Mouse (Mus musculus) erythroblast, adult 5-6 weeks (primary cell): ENCODE measurements around the gene Col18a1. TPM values are rescaled to one million over a fixed set of nuclear protein-coding genes. Genes with fewer than 3 reads are reported as not detected.

Experiments
- ATAC-seq: replicated peaks from 2 replicates; pipeline ENCODE4 v1.8.0; 2016; ENCODE audit warnings: moderate number of reproducible peaks, mild to moderate bottlenecking, moderate TSS enrichment, inconsistent platforms; ENCODE audit not compliant: poor library complexity, low FRiP score, severe bottlenecking
- total RNA-seq, 2 experiments: library from RNA; stranded (forward) in 1 of 2; stranded (reverse) in 1 of 2; fragments of 150-400 nt in 1 of 2; fragments of 200-764, 138-1000 nt in 1 of 2; gene quantifications; 2 replicates each; pipeline versions ENCODE4 v1.2.3 to v1.2.4; 2015 to 2017; ENCODE audit warnings: low replicate concordance in 2 of 2

Col18a1 gene
- total RNA-seq (2015; ENCODE audit: low replicate concordance) (not detected in 2 replicates), total RNA-seq (2017; ENCODE audit: low replicate concordance) (under 0.01 TPM in 1 of 2 replicates, not detected in the other)

DNA sequence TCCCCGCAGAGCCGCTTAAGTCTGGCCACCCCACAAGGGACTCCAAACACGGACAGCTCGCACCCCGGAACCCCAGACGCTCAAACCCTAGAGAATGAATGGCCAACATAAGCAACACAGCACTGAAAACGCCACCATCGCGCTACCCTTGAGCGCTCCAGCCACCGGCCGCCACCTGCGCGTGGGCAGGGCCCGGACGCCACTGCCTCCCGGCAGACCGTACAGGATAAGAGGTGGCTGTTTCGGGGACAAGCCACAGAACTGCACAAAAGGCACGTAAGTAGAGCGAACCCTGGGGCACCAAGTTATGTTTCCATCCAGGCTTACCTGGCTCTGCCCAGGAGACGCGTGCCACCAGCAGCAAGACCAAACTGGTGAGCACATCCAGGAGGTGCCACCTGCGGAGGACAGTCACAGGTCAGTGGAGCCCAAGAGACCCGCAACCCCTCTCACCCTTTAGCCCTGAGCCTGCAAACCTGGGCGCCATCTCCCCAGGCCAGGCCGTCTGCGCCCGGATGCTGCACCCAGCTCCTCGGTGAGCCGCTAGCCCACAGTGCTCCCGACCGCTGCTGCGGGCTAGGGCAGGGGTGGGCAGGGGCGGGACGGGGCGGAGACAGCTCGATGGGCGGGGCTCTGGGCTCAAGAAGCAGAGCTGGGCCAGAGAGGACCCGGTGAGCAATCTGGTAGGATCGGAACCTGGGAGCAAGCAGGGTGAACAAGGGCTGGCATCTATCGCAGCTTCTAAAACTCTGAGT lies at the start of gene Col18a1:
Col18a1 (minus strand) TSS at position 586 of the 755 bp plus-strand sequence.
- ATAC-seq: no peak

DNA sequence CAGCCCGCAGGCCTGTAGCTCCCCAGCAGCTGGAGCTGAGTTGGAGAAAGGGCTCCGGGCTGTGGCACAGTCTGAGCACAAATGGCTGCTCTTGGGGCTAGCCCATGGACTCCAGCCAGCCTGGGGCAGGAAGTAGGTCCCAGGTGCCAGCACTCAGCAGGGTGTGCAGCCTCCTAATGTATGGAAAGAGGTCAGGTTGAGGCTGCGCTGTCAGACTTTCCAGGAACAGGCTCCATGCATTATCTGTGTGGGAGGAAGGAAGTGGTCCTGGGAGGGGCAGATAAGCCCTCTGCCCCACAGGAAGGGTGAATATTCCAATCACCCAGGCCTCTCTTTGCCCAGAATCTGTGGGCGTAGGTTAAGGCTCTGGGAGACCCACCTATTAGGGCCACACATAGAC lies 49.3 kb upstream of the Col18a1 start:
- ATAC-seq: no peak

DNA sequence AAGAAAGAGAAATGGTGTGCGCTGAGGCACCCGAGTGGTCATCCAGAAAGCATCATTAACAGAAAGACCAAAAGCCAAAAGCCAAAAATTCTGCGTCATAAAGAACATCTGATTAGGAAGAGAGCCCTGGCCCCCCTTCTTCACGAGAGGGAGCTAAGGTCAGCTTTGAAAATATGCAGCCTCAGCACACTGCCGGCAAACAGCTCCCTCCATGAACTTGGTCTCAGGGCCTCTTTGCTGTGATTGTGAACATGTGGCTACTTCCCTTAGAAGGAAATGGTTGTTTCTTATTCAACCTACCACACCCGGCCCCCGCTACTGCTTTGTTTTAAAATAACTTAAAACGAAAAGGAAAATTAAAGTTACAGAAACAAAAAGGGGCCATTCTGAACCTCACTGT lies 48.2 kb upstream of the Col18a1 start:
- no peak for ATAC-seq

DNA sequence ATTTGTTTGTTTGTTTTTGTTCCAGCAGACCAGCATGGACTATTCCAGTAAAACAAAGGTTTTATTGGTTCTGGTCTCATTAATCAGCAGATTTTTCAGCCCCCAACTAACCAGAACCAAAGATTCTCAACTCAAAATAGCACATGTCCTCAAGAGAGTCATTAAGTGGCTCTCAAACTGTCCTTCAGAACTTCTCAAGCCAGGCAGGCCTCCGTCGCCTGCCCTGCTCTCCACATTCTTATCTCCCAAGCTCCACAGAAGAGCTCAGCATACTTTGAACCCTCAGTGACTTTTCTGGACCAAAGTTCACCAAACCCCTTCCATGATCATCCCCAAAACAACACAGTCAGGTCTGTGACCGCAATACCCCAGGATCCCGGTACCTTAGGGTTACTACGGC lies 47.1 kb upstream of the Col18a1 start:
- ATAC-seq: no peak

DNA sequence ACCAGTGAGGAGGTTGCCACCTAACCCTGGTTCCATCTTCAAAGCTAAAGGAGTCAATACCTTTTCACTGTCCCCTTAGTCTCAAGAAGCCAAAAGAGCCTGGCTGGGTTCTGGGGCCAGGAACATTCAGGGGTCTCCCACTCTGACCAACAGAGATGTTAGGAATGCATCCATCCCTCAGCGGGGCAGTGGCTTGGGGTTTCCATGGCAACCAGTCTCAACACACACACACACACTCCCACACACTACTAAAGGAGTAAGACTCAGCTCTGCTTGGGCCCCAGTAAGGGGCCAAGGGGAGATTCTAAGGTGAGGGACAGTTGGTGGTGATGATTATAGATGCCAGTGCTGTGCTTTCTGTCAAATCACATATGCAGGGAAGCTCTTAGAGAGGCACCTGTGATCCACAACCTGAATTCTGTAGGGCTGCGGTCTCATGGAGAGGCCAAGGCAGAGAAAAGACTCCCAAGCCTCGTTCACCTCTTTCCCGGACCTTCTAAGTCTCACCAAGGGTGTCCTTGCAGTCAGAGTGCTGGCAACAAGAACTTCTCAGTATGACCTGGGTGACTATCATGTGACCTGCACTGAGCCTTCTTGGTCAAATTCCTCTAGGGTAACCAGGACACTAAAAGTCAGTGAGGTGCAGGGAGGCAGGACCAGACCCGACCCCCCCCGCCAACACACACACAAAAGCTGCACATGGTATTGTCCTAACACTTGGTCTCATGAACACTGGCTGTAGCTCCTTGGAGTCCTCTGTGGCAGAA lies 46.2 kb upstream of the Col18a1 start:
- ATAC-seq: no peak

DNA sequence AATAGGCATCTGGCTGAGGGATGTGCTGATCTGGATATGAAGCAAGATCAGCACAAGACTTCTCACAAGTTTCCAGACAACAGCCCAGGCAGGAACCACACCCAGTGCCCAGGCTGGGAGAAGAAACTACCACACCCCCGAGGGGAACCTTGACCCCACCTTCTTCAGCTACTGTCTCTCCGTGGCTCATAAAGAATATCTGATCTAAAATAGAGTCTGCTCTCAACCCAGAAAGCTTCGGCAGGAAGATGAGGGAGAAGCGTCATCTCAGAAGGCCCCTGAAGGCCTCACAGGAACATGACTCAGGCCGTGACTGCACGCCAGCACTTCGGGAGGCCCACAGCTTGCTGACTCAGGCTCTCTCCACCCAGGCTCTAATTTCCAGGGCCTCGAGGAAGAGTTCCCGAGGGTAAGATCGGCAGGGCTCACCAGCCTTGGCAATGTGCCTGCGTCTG lies 44.8 kb upstream of the Col18a1 start:
- ATAC-seq: peak; percentile 90

DNA sequence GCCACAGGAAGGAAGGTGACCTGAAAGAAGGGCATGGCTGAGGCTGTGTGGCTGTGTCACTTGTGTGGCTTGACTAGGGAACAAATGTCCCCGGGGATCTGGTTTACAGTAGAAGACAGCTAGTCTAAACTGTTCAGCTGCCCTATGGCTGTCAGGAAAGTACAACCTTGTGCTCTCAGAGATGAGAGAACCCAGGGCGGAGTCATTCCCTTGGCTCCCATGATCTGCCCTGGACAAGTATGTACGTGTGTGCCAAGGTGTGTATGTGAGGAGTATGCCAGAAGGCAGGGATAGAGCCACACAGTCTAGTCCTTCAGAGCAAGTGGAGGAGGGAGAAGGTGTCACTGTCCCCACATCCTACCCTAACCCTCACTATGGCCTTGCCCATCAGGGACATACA lies 44.3 kb upstream of the Col18a1 start:
- peak; percentile 37 for ATAC-seq

DNA sequence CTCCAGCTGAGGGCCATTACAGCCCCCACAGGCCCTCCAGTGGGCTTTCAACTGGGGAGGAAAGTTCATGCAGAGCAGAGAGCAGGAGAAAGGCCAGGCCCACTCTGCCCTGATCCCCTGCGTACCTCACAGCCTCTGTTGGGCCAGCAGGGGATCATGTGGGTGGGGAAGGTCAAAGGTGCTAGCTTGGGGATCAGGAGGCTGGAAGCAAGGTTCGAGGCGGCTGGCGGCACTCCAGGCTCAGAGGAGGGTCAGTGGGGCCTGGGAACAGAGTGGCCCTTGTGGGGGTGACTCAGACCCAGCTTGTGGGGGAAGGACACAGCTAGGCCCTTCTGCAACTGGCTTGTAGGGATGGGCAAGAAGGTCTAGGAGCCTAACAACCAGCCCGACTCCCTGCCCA lies 42.9 kb upstream of the Col18a1 start:
- no peak for ATAC-seq

DNA sequence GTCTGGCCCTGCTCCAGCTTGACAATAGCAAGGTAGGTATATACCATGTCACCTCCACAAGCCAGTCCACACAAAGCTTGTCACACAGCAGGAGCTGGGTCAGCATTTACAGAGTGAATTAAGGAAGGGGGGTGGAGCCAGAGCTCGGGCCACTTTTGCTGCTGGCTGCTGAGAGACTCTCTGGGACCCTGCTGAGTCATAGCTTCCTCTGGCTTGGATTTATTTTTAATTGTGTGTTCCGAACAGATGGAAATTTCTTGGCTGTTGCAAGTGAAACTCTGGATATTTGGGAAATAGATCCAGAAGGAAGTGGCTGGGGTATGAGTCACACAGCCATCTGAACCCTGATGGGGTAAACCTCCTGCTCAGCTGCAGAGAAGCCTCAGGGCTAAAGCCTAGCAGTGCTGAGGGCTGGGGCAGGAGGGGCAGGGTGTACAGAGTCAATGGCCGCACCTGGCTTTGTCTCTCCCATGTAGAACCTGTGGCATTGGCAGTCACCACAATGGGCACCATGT lies 40.3 kb upstream of the Col18a1 start:
- no peak for ATAC-seq

DNA sequence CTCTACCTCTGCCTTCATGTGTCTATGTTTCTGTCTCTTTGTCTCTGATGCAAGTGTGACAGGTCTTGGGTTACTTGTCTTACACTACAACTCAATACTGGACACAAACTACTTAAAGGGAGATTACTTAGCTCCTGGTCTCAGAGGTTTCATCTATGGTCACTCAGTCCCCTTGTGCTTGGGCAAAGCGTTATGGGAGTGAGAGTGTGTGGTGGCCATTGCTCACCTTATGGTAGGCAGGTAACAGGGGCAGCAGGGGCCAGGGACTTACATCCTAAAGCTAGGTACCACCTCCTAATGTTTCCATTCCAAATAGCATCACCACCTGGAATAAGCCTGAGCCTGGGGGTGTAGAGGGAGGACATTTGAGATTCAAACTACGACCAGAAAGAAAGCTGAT lies 39.8 kb upstream of the Col18a1 start:
- no peak for ATAC-seq

DNA sequence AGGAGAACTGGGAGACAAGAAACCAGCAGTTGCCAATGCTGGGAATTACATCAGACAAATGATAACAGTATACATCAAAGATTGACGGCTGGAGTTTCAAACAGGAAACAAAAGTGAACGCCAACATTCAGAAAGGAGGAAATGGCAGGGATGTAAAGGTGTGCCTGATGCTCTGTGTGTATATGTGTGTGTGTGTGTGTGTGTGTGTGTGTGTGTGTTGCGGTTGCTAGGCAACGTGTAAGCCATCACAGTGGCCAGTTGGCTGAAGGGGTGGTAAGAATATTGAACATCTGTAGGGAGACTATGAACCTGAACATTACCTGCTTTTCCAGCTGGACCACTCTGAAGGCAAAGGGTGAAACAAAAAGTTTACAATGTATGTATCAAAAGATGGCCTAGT lies 37.6 kb upstream of the Col18a1 start:
- no peak for ATAC-seq

DNA sequence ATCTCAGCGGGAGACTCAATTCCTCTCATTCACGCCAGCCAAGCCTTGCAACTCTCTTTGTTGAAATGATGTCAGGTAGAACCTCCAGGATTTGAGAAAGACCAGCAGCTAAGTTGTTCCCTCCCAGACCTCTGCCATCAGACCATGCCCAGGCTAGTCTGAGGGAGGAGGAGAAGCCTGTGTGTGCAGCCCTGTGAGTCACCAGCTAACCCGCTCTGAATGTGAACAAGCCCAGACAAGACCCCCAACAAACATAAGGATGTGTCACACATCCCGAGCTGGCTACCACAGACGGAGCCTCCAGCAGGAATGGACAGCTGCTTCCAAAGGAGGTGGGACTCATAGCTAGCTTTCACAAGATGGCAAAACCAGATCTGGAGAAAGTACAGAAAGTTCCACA lies 35.6 kb upstream of the Col18a1 start:
- no peak for ATAC-seq

DNA sequence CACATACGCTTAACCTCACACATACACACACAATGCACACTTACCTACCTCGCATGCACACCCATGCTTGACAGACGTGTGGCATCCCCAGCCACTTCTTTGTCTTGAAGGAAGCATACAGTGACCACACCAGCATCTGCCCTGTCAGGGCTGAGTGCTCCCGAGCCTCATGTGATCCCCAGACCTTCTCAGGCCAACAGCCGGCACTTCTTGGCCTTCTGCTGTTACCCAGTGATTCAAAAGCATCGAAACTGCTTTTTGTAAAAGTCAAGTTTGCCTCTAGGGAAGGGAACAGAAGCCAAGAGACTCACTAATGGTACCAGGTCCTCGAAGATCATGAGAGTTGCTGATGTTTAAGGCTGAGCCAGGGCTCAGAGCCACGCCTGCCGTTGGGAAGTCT lies 33.9 kb upstream of the Col18a1 start:
- ATAC-seq: no peak

DNA sequence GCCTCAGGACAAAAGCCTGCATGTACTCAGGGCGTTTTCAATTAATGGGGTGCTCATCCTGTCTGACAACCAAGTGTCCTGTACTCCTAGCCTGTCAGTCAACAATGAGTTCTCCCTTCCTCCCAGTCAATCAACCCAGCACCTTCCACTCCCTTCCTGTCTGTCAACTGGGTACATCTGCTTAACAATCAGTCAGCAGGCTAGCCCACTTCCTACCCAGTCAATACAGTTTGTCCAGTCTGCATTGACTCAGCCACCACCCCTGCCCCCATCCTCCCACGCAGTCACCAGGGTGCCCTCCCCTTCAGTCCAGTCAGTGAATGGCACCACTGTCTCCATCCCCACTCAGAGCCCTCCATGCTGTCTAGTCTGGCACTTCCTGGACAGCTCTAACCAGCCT lies 32.9 kb upstream of the Col18a1 start:
- no peak for ATAC-seq

DNA sequence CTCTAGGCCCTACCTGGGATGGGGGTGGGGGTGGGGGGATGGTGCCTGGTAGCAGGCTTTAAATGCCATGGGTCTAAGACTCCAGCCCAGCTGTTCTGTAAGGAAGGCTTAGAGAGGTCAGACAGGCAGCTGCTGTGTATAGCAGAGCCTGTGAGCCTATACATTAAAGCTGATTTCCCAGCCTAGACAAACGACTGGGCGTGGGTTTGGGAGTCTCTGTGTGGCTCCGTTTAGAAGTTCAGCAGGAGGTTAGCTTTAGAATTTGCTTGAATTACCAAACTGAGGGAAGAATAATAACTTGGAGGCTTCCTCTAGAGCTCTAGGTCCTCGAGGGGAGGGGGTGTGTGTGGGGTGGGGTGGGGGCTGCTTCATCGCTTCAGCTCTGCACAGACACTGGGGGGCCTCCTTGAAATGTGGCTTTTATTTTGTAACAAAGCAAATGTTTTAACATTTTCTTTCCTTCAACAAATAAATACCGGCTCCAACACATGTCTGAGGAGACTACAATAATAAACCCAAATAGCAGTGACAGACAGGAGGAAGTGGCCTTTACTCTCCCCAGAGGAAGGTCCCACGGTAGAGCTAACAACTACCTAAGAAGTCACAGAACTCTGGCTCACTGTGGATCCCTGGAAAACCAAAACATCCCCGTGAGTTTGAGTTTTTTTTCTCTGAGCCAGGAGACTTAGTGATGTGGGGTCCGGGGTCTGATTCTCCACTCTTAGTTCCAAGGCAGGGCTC lies 31.3 kb upstream of the Col18a1 start:
- ATAC-seq: no peak

DNA sequence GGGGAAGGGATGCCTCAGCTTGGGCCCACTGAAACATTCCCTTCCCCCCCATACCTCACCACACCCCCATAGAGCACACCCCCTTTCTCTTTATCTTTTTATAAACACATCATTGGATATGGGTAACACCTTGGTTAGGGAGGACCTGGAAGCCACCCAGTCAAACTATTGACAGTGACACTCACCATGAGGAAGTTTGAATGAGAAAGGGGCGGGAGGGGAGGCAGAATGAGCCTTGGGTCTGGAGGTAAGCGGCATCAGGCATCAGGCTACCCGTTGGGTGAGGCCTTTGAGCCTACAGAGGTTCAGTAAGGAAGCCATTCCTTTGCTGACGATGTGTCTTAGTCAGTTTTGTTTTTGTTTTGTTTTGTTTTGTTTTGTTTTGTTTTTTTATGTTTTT lies 30.3 kb upstream of the Col18a1 start:
- ATAC-seq: no peak

DNA sequence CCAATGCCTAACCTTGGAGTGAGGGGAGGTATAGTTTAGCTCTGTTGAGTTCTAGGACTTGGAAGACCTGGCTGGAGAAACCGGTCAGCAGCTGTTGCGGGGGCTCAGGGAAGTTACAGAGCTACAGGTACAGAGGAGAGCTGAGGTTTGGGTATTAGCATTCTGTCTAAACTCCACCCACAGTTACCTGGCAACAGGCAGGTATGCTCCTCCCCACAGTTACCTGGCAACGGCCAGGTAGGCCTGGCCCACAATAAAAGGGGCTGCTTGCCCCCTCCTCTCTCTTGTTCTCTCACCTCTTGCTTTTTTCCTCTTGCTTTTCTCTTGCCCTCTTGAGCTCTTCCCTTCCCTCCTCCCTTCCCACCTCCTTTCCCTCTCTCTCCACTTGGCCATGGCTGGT lies 29.8 kb upstream of the Col18a1 start:
- no peak for ATAC-seq

DNA sequence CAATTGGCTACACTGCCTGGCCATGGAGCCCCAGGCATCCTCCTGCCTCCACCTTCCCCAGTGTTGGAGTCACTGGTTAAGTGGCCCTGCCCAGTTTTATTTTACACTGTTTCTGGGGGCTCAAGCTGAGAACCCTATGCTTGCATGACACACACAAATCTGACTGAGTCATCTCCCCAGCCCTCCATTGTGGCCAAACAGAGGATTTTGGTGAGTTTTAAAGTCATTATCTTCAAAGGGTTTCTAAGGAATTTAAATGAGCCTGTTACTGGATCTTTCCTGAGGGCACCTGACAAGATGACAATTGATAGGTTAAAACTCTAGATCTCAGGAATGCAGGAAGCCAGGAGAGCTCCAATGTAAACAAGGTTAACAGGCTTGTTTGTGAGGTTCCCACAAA lies 27.1 kb upstream of the Col18a1 start:
- no peak for ATAC-seq

DNA sequence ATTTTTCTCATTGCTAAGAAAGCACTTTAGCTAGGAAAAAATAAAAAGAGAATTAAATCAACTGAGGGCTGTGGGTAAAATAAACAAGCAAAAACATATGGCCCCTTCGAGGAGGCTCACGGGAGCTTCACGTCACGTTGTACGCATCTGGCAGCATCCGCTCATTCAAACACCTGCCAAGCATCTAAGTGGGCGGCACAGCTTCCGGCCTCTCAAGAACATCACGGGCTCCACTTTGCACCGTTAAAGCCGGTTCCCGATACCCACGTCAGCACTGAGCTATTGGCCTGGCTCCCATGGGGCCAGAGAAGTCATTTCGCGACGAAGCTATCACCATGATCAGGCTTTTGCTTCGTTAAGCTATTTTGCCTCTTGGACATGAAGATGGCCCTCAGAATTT lies 26.4 kb upstream of the Col18a1 start:
- ATAC-seq: no peak
